In genomic region chr8:123101735-123102685, GRCm38 (mm10) we compare ENCODE assay signal across 8 mouse cellular contexts. TPM values are rescaled to one million over a fixed set of nuclear protein-coding genes. Genes with fewer than 3 reads are reported as not detected.
A peak's percentile ranks its signal among the peaks of the same experiment; 100 is the strongest.
DNase-seq lines count a peak whose midpoint lies in the region; ATAC-seq and TF ChIP-seq lines count a peak whose summit lies in the region.

Gene Rpl13, plus strand, starts transcription at chr8:123102350.

- peaks cover 44% of the 10 kb centered on the region for H3K36me3 ChIP-seq in embryonic facial prominence, embryonic 13.5 days
- H3K36me3 ChIP-seq in kidney, adult 2 months (ENCODE audit: control insufficient read depth, insufficient read depth, low read length), result peaks cover 6% of the 10 kb centered on the region; the same call in 1 of the 2 replicates
- peaks cover 44% of the 10 kb centered on the region for H3K36me3 ChIP-seq in limb, embryonic 12.5 days
- peaks cover 29% of the 10 kb centered on the region for H3K36me3 ChIP-seq in midbrain, embryonic 15.5 days (replicated peaks)
- H3K36me3 ChIP-seq in spleen, adult 2 months (ENCODE audit: control insufficient read depth, insufficient read depth, low read length), result peaks cover 22% of the 10 kb centered on the region

- peak within 1 kb of the TSS; percentile 74 for H3K4me3 ChIP-seq in embryonic facial prominence, embryonic 13.5 days
- H3K4me3 ChIP-seq in kidney, adult 2 months (ENCODE audit: insufficient read depth, low read depth, low read length), result peak within 1 kb of the TSS; percentile 90
- H3K4me3 ChIP-seq in limb, embryonic 12.5 days (replicated peaks), result peak within 1 kb of the TSS; percentile 78
- H3K4me3 ChIP-seq in midbrain, embryonic 15.5 days, result peak within 1 kb of the TSS; percentile 60
- peak within 1 kb of the TSS; percentile 80 for H3K4me3 ChIP-seq in spleen, adult 2 months (ENCODE audit: extremely low read depth, insufficient read depth, insufficient read length)

- TF ChIP-seq POLR2A in kidney, adult 2 months (IDR thresholded peaks at IDR 0.05; ENCODE audit: low read depth, low read length), result peak; percentile 94
- TF ChIP-seq POLR2A in spleen, adult 2 months (IDR thresholded peaks at IDR 0.05; ENCODE audit: low read depth, low read length), result peak; percentile 91

- peaks cover 27% of the 10 kb centered on the region for H3K4me1 ChIP-seq in embryonic facial prominence, embryonic 13.5 days
- H3K4me1 ChIP-seq in kidney, adult 2 months (ENCODE audit: control insufficient read depth, insufficient read depth, low read length), result peaks cover 9% of the 10 kb centered on the region; the same call in 1 of the 2 replicates
- H3K4me1 ChIP-seq in limb, embryonic 12.5 days (replicated peaks), result peaks cover 12% of the 10 kb centered on the region
- peaks cover 17% of the 10 kb centered on the region for H3K4me1 ChIP-seq in midbrain, embryonic 15.5 days
- peaks cover 3% of the 10 kb centered on the region; the same call in 1 of the 2 replicates for H3K4me1 ChIP-seq in spleen, adult 2 months (ENCODE audit: control insufficient read depth, insufficient read depth, insufficient read length)

- peak within 1 kb of the TSS; percentile 98 for H3K9ac ChIP-seq in embryonic facial prominence, embryonic 13.5 days
- H3K9ac ChIP-seq in limb, embryonic 12.5 days (replicated peaks), result peak within 1 kb of the TSS; percentile 96
- H3K9ac ChIP-seq in midbrain, embryonic 15.5 days, result peak within 1 kb of the TSS; percentile 92

- peak; percentile 88 for ATAC-seq in embryonic facial prominence, embryonic 13.5 days (ENCODE audit: insufficient number of reproducible peaks, insufficient read depth, low FRiP score, low TSS enrichment, low read depth)
- ATAC-seq in limb, embryonic 12.5 days (ENCODE audit: insufficient number of reproducible peaks, insufficient read depth, low FRiP score, low TSS enrichment, low read depth), result peak; percentile 94
- ATAC-seq in midbrain, embryonic 15.5 days (replicated peaks), result peak; percentile 97

- under 1% methylated on average over 56 of the region's 56 CpGs for WGBS in embryonic facial prominence, embryonic 13.5 days
- 2% methylated on average over 56 of the region's 56 CpGs for WGBS in kidney, adult 2 months
- 2% methylated on average over 55 of the region's 56 CpGs for WGBS in limb, embryonic 12.5 days
- 2% methylated on average over 53 of the region's 56 CpGs for WGBS in midbrain, embryonic 15.5 days
- 1% methylated on average over 56 of the region's 56 CpGs for WGBS in spleen, adult 2 months

- H3K4me2 ChIP-seq in embryonic facial prominence, embryonic 13.5 days, result peak within 1 kb of the TSS; percentile 95
- H3K4me2 ChIP-seq in limb, embryonic 12.5 days, result peak within 1 kb of the TSS; percentile 92
- peak within 1 kb of the TSS; percentile 81 for H3K4me2 ChIP-seq in midbrain, embryonic 15.5 days

- TF ChIP-seq CTCF in kidney, adult 2 months (conservative IDR thresholded peaks at IDR 0.05; ENCODE audit: insufficient read depth, insufficient read length, low read depth, low read length), result no peak
- no peak for TF ChIP-seq CTCF in spleen, adult 2 months (IDR thresholded peaks at IDR 0.05; ENCODE audit: extremely low read depth, insufficient read depth, insufficient read length, insufficient replicate concordance)

- no peaks in the 10 kb centered on the region for H3K9me3 ChIP-seq in embryonic facial prominence, embryonic 13.5 days
- H3K9me3 ChIP-seq in limb, embryonic 12.5 days, result no peaks in the 10 kb centered on the region
- H3K9me3 ChIP-seq in midbrain, embryonic 15.5 days, result no peaks in the 10 kb centered on the region

- peak; percentile 95 for DNase-seq in 3134 (ENCODE audit: extremely low read depth, insufficient read length, low spot score)
- peak; percentile 97 to 98 for DNase-seq in adrenal gland, postnatal 36 days
- peak; percentile 98 for DNase-seq in heart, adult 18-20 months
- peak; percentile 99 for DNase-seq in kidney, adult 2 months
- DNase-seq in spleen, adult 2 months (ENCODE audit: low read depth in 1 of 2, low spot score in 2 of 2), result peak; percentile 85 to 95

- H3K27me3 ChIP-seq in embryonic facial prominence, embryonic 13.5 days, result no peaks in the 10 kb centered on the region
- no peaks in the 10 kb centered on the region for H3K27me3 ChIP-seq in kidney, adult 2 months (replicated peaks; ENCODE audit: control insufficient read depth, insufficient read depth, low read length)
- H3K27me3 ChIP-seq in limb, embryonic 12.5 days, result no peaks in the 10 kb centered on the region
- H3K27me3 ChIP-seq in midbrain, embryonic 15.5 days (replicated peaks), result no peaks in the 10 kb centered on the region
- H3K27me3 ChIP-seq in spleen, adult 2 months (ENCODE audit: control insufficient read depth, insufficient read depth, low read length), result no peaks in the 10 kb centered on the region

- H3K27ac ChIP-seq in embryonic facial prominence, embryonic 13.5 days, result peak within 1 kb of the TSS; percentile 95
- H3K27ac ChIP-seq in kidney, adult 2 months (ENCODE audit: insufficient read depth, low read depth, low read length), result peak within 1 kb of the TSS; percentile 72
- peak within 1 kb of the TSS; percentile 97 for H3K27ac ChIP-seq in limb, embryonic 12.5 days
- H3K27ac ChIP-seq in midbrain, embryonic 15.5 days, result peak within 1 kb of the TSS; percentile 88
- peak within 1 kb of the TSS; percentile 74 for H3K27ac ChIP-seq in spleen, adult 2 months (ENCODE audit: insufficient read depth, low read length)

RNA-seq across cellular contexts. Expression of gene Rpl13, which starts in this region (rescaled TPM):
- total RNA-seq in adrenal gland, postnatal 36 days (2021), result 100 to 1,000 TPM; 706 to 750 TPM
- 1,270 and 1,597 TPM in 2 replicates for polyA plus RNA-seq in embryonic facial prominence, embryonic 13.5 days (2015; fragmentation: Nextera tagmentation; extraction: Ambion mirVana)
- 100 to 1,000 TPM; 462 to 489 TPM for total RNA-seq in heart, adult 18-20 months (2021)
- 960 and 1,412 TPM in 2 replicates for polyA plus RNA-seq in kidney, adult 2 months (2012; rRNA removed)
- 1,503 and 1,509 TPM in 2 replicates for polyA plus RNA-seq in limb, embryonic 12.5 days (2016; fragmentation: Nextera tagmentation; extraction: Ambion mirVana)
- polyA plus RNA-seq in midbrain, embryonic 15.5 days (2015; fragmentation: Nextera tagmentation; extraction: Ambion mirVana), result 632 and 634 TPM in 2 replicates
- polyA plus RNA-seq in spleen, adult 2 months (2012; rRNA removed), result 2,207 and 4,905 TPM in 2 replicates

Comparison
In these comparisons a context has a peak if more than half of its experiments do, and no peak if none do; other contexts are left out.
1. Peak in every context shown above with its lines: DNase-seq, ATAC-seq, H3K4me3 ChIP-seq and H3K27ac ChIP-seq.